Mouse (Mus musculus) inflammation-experienced regulatory T-cells, adult 6 months (primary cell): ENCODE measurements around the gene Pex11a. TPM values are rescaled to one million over a fixed set of nuclear protein-coding genes. Genes with fewer than 3 reads are reported as not detected.
"Not testable (repeated sequence)": the region's sequence is repeated elsewhere in the genome, so short reads cannot be mapped to it uniquely, and the experiment has no call there.

ENCODE experiments used
- ATAC-seq: one replicate; pipeline ENCODE4 v1.8.0; 2017
- polyA plus RNA-seq, 3 experiments: library from polyadenylated mRNA; unstranded; fragments of 100-300 nt; shearing (Covaris generic); gene quantifications; one replicate each; pipeline ENCODE4 v1.2.1; 2017

Gene Pex11a
- 1 to 10 TPM; 2.1 to 5.1 (median 3.1) TPM for polyA plus RNA-seq

DNA sequence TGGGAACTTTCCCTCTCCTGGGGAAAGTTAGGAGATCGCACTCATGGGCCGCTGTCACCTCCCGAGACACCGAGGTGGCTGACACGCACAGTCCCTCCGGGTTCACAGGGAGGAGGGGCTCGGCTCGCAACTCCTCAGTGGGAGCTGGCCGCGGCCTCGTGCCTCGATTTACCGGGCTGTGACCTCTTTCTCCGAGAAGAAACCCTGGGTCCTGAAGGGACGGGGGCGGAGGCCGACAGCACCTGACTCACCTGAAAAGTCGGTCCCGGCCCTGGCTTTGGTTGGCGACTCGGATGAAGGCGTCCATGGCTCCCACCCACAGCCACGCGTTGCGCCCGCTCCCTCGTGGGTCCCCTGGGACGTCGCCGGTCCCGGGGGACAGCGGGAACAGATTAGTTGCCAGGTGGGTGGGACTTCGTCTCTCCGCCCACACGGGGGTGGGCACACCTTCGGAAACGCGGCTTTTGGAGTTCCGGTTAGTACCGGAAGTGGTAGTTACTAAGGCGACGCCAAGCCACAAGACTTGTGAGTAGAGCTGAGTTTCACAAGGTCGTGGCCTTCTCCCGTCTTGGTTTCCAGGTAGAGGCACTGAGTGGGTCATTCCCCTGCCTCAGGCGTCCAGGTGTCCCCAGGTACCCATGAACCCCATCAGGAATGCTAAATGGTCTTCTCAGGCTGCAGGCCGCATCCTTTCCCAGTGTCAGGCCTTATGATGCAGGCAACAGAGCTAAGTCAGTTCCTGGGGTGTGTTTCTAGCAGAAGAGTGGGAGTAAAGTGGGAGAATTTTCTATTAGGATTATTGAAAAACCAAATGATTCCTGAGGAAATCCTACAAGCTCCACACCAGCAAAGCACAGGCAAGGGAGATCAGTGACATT is at the start of gene Pex11a, which contains the start of gene Wdr93:
TSS of gene Pex11a (minus strand) at position 473 of the 878 bp plus-strand sequence.
TSS of gene Wdr93 (plus strand) at position 505 of the 878 bp plus-strand sequence.
- ATAC-seq: peak; percentile 96

DNA sequence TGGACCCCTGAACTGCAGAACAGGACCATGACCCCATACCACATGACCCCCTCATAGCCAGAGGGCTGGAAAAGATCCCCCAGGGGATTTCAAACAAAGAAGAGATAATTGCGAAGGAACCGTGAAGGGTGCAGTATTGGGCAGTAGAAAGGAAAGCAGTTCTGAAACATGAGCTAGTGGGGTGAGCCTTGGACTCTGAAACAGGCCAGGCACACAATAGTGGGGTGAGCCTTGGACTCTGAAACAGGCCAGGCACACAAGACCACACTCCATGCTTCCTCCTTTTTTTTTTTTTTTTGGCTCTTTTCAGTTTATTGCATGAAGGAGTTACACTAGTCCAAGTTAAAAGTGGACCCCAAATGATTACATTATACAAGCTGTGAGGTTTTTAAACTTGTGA is 46.9 kb upstream of the Pex11a start:
- not testable (repeated sequence) for ATAC-seq

DNA sequence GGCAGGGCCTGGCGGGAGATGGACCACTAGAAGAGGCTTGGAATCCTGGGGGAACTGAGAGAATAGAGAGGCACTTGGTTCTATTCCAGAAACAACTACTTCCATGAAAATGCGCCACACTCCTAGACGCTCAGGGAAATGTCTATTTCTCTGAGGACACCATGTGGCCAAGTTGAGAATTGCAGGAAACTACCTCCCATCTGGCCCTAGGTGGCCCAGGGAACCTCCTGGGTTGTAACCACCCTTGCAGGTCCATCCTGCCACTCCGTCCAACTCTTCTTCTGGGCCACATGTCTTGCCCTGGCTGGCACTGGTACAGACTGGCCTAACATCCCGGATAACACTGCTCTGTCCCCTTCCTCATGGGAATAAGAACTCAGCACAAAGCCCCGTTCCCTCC is 43.4 kb upstream of the Pex11a start:
- ATAC-seq: no peak

DNA sequence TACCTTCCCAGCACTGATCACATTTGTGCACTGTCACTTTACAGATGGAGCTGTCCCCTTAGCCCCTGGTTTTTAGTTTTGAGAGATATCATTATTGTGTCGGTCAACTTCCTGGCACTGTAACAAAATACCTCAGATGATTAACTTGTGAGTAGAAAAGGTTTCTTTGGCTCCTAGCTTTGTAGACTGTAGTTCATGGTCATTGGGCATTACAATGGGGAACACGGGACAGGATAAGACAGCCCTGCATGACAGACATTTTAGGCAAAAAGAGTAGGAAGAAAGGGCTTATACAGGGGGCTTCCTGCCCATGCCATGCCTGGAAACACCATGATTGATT is 39.6 kb upstream of the Pex11a start:
- no peak for ATAC-seq

DNA sequence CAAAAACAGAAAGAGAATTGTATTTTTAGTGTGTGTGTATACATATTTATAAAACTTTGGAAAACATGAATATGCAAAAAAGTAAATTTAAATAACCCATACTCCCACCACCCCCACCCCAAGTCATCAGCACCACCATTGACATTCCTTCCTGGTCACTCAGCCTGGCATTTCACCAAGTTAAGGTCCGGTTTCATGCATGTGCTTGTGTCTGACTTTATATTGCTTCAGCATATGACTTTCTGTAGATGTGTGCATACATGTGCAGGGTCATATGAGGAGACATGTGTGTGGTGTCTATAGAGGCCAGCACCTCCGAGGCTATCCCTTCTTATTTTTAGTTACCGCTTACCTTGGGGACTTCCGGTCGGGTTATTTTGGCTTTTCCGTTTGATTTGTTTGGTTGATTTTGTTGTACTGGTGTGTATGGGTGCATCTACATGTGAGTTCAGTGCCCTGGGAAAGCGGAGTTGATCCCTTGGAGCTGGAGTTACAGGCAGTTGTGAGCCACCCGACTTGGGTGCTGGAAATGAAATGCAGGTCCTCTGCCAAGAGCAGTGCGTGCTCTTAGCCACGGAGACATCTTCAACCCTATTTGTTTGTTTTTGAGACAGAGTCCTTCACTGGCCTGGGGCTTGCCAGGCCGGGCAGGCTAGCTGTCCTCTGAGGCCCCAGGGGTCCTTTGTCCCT is 39.0 kb upstream of the Pex11a start:
- no peak for ATAC-seq

DNA sequence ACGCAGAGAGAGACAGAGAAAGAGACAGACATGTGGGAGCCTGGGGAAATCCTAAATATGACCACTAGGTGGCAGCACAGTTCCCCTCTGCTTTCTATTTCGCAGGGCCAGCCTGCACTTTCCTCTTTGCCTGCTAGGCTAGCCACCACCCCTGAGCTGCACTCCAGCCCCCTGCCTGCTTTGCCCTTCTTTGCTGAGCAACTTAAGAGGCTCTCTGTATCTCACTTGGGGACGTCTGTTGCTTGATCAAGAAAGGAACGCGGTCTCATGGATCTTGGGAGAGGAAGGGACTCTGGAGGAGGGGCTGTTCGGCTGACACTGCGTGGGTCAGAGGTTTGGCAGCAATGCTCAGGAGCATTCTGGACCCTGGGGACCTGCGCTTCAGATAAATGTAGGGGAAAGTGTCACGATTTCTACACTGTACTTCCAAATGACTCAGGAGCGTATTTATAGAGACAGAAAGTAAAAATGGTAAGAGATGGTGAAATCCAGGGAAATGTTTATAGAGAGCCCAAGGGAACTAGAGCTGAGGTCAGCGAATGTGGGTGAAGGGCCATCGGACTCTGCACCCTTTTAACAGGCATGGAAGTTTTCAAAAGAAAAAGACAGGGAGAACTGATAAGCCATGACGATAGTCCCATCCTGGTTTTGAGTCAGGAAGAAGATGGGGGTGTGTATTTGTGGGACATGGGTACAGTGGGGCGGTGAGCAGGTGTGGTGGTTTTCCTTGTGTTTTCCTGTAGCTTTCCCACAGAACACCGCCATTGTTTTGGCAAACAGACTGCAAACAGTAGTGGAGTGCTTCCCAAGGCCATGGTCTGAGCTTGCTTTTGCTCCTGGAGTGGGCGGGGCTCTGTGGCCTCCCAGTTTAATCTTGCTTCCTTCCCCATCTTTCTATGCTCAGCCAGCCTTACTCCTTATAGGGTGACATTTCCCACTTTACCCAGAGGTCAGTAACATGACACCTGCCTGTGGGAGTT is 38.0 kb upstream of the Pex11a start:
- peak; percentile 67 for ATAC-seq

DNA sequence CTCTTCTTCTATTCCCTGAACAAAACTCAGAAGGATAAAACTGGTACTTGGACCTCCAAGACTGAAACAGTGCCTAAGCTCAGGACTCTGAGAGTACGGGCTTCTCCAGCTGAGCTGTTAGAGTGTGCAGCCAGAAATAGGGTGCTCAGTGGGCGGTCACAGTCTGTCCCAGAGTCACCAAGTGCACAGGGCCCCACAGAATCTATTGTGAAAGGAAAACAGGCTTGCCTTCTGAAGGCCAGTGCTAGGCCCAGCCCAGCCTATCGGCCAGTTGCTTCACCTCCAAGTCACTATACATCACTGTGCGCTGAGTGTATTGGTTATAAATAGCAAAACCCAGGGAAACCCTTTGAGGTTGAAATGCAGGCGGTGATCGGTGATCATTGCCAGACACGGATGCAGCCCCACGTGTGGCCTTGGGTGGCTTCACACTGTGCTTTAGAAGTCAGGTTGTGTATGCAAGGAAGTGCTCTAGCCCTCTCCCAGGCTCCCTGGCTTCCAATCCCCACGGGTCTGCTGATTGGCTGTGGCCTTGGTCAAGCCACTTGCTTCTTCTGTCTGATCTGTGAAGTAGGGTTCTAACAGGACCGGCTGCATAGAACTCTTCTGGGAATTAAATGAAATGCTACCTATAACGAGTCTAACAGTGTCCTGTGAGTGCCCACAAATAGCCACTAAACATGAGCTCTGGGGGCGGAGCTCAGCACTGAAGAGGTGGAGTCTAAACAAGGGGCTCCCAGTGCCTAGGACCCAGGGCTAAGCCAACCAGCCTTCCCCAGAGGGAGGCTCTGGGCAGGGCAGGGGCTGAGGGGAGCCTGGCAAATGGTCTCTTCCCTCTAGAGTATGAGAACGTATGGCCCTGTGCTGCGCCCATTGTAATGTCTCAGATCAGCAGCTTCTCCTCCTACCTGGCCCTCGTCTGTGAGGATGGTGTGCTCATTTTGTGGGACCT is 28.9 kb upstream of the Pex11a start:
- ATAC-seq: no peak

DNA sequence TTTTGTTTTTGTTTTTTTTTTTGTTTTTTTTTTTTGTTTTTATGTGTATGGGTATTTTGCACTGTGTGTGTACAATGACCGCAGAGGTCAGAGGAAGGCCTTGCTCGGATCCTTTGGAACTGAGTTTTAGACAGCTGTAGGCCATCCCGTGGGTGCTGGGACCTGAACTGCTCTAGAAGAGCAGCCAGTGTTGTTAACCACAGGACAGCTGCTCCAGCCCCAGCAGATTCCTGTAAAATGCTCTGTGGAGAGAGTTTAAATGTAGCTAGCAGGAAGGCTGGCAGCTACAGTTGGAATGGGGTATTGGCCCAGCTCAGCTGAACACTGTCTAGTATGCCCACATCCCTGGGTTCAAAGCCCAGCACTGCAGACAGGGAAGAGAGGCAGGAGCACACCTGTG is 26.7 kb upstream of the Pex11a start:
- ATAC-seq: no peak

DNA sequence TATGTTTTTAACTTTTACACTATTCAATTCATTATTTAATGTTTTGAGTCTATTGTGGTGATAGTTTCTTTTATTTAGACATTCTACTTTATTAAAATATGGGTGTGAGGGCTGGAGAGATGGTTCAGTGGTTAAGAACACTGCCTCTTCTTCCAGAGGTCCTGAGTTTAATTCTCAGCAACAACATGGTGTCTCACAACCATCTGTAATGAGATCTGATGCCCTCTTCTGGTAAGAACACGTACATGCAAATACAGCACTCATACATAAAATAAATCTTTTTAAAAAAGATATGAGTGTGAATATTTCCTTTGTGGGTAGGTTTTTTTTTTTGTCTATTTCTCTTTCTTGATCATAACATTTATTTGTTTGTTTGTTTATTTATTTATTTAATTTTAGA is 23.1 kb upstream of the Pex11a start:
- no peak for ATAC-seq

DNA sequence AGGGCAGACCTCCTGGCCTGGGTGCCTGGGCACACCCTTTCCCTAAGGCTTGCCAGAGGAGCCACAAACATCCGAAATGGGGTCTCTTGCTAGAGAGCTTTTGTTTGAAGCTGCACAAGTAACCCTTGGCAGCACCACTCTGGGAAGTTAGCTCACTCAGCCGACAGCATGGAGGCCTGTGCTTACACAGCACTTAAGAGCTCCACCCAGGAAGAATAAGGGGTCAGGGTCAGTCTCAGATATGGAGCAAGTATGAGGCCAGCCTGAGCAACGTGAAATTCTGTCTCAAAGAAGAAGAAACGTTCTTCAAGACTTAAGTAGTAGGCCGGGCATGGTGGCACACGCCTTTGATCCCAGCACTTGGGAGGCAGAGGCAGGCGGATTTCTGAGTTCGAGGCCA is 19.2 kb upstream of the Pex11a start:
- ATAC-seq: no peak

DNA sequence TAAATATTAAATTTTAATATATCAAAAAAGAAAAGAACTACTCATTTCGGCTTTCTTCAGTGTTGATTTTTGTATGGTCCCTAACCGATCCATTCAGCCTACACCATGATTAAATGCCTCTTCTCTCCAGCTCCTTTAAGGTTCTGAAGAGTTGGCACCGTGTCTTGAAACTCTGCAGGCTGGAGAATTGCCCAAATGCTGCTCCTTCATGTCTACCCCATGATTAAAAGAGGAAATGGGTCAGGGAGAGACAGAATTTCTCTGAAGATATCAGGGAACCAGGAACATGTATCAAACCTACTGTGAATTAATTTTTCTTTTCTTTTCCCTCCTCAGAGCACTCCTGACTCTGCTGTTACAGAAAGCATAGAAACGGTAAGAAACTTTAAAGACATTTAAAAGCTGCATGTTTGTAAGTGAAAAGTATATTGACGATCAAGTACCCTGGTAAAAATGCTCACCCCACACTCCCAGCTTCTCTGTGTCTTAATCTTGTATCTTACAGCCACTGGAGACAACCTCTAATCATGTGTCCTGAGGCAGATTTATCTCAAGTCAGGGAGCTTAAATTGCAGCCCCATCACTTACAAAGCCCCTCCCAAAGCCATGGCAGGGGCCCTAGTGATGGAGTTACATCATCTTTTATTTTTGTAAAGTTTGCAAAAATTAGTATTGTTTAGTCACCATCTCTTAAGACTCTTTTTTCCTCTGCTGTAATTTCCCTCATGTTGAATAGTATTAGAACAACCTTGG is 18.4 kb upstream of the Pex11a start:
- ATAC-seq: no peak

DNA sequence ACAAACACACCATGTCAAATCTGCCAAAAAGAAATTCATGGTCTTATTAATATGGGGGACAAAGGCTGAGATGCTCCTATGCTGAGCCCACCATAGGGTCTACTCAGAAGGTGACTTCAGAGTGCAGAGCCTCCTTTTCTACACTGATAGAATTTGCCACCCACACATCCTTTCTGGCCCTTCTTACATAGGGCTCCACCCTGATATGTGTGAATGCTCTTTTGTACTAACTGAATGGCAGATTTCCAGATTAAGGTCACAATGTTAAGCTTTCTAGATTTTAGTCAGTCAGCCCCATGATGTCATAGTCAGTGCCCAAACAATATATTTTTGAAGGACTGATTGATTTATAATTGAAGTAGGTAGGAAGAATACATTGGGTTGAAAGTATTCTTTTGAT is 16.8 kb upstream of the Pex11a start:
- ATAC-seq: peak; percentile 75

DNA sequence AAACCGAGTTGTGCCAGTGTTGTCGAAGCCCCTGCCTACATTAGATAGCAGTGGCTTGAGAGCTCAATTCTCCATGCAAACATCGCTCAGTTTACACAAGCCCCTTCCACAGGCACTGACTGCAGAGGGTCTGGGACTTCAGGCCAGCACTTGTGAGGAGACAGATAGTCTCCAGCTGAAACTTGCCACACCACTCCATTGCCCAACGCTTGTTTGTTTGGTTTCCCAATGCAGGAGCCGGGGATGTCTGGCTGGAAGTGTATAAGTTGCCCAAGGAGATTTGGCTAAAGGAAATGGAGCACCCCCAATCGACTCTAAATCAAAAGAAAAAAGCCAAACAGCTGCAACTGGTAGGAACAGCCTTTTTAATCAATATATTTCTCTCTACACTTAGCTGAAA is 15.2 kb upstream of the Pex11a start:
- no peak for ATAC-seq

DNA sequence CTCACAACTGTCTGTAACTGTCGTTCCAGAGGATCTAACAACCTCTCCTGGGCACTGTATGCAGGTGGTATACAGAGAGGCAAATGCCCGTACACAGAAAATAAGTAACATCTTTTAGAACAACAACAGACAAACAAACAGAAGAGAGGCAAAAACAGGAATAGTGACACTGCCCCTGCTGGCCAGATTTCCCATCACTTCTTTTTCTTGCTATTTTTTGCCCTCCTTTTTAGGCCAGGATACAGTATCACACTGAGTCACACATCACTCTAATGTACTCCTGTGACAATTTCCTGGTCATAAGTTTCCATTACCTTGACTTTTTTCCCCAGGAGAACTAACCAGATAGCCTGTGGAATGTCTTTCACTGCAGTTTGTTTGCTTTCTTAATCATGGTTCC is 13.4 kb upstream of the Pex11a start:
- no peak for ATAC-seq

DNA sequence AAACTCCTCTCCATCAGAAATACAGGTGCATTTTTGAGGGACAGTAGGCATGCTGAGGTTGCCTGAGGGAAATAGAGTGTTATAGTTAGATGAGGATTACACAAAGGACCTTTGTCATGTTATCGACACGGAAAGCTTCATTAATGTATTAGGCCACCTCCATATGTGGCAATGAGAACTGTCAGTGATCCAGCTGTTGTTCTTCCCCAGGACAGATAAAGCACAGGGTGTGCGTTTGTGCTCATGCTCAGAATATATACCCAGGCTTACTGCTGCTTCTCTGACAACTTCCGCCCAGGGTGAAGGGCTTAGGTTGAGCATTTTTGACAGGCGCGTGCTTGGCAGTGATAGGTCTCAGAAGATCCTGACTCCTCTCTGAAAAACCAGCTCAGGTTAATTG is 6.6 kb upstream of the Pex11a start:
- ATAC-seq: no peak

DNA sequence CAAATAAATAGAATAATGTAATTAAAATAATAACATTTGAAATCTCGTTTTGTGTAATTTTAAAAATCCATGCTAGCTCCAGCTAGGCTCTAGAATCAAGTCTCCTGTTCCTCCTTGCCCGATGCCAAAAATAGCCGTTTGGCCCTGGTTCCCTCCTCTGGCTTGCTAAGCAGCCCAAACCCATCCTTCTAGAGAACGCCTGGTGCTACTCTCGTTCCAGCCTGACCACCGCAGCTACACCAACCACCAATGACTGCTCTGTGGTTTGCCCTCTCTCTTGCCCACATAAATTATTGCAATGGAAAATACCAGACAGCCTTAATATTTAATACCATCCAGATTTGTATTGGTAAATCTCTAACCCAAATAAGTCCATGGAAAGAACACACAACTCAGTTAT is 4.7 kb upstream of the Pex11a start:
- no peak for ATAC-seq

DNA sequence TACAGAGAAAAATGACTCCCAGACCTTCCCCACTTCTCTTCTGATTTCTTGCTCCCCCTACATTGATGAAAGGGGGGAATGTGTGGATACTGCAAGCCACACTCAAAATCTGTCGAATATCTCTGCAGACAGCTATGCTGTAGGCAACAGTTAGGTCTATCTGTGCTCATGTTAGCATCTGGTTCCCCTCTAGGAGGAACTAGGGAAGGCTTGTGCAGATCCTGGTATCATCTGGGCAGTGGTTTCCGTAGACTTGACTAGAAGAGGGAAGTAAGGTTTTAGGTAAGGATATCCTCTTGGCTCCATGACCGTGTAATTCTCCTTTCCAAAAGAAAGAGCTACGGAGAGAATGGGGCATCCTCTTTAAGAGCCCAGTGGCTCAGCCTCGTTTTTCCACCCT is 1.7 kb upstream of the Pex11a start:
- no peak for ATAC-seq

DNA sequence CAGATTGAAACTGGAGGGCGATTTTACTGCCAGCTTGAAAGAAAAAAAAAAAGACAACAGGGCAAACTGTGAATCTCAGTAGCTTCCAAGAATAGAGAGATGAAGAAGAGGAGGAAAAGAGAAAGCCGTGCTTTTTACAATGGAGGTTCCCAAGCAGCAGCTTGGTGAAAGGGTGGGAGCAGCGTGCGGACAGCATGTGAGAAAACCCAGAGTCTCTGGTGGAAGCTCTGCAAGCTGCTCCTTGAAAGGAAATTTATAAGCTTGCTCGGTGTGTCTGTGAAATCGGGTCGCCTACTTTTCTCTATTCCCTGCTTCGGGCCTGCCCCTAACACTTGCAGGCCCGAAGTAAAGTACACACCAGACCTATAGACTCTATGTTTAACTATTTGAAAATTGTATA is 1.1 kb upstream of the Pex11a start:
- ATAC-seq: no peak

DNA sequence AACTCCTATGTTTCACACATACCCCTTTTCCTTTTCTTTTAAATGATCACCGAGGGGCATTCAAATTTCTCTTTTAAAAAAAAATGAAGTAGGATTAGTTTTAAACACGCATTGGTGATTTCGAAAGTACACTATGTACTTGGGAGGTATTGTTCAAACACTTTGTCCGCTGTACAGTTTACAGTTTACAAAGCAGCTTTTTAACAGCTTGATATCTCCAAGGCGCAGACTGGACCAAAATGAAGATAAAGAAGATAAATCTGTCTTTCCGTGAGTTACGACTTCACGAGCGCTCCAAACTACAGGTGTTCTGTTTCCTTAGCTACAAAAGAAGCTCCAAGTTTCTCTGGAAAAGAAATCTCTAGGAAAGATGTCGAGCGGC is 663 bp downstream of the Pex11a start:
- peak; percentile 5 for ATAC-seq

DNA sequence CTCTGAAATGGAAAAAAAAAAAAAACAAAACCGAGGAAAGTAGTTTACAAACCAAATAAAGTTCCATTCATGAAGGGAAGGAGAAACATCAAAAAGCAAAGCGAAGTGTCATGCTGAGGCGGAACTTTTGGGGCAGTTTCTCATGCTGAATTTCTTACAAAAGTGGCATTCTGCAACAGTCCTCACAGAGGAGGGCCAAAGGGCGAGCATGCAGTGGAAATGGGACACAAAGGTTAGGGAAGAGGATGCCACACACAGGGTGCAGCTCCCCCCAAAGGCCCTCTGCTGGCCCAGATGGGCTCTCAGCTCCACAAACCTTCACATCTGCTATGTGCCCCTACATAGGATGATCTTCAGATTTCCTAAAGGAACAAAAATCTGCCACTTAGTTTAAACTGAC is 2.7 kb downstream of the Pex11a start:
- no peak for ATAC-seq

DNA sequence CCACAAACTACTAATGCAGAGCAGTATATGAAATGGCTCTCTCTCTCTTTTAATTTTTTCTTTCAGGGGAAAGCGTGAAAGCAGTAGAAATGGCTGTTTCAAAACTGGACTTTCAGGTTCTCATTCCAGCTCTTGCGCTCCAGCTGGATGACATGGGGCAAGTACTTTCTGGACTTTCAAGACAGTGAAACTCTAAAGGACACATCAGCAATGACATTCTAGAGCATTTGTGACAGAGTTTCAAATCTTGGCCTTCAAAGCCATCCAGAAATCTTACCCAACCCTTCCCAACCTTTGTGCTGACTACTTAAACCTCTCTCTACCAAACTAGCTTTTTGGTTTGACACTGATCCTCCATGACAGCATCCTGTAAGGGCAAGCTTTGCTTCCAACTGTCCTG is 4.0 kb downstream of the Pex11a start:
- ATAC-seq: no peak
